Mouse (Mus musculus) midbrain, embryonic 13.5 days (tissue): ENCODE data around the gene Vmn1r4. TPM values are rescaled to one million over a fixed set of nuclear protein-coding genes. Genes with fewer than 3 reads are reported as not detected.

Experiments
- ATAC-seq: fragments of 200-750 bp; cut with Nextera tagmentation; 2 replicates; pipeline ENCODE4 v1.8.0; 2017; ENCODE audit warnings: mild to moderate bottlenecking, moderate TSS enrichment, moderate library complexity
- H3K27ac ChIP-seq: fragments of 300-500 bp; sonication (generic); 2 replicates; pipeline ENCODE4 v1.5.1; 2015; ENCODE audit warnings: inconsistent platforms, mild to moderate bottlenecking, moderate library complexity
- H3K27me3 ChIP-seq: fragments of 300-500 bp; sonication (generic); 2 replicates; pipeline ENCODE4 v1.6.1; 2015; ENCODE audit warnings: mild to moderate bottlenecking, inconsistent platforms
- H3K36me3 ChIP-seq: fragments of 300-500 bp; sonication (generic); 2 replicates; pipeline ENCODE4 v1.6.1; 2015; ENCODE audit warnings: mild to moderate bottlenecking, inconsistent platforms
- H3K4me1 ChIP-seq: fragments of 300-500 bp; sonication (generic); replicated peaks from 2 replicates; pipeline ENCODE4 v1.6.1; 2015; ENCODE audit warnings: inconsistent platforms
- H3K4me2 ChIP-seq: fragments of 300-500 bp; sonication (generic); replicated peaks from 2 replicates; pipeline ENCODE4 v1.6.1; 2015; ENCODE audit warnings: moderate library complexity, mild to moderate bottlenecking, inconsistent platforms
- H3K4me3 ChIP-seq: fragments of 300-500 bp; sonication (generic); replicated peaks from 2 replicates; pipeline ENCODE4 v1.5.1; 2015; ENCODE audit warnings: mild to moderate bottlenecking, inconsistent platforms
- H3K9ac ChIP-seq: fragments of 300-500 bp; sonication (generic); replicated peaks from 2 replicates; pipeline ENCODE4 v1.6.1; 2015; ENCODE audit warnings: mild to moderate bottlenecking, inconsistent platforms
- H3K9me3 ChIP-seq: fragments of 300-500 bp; sonication (generic); 2 replicates; pipeline ENCODE4 v1.6.1; 2016; ENCODE audit warnings: mild to moderate bottlenecking, inconsistent platforms
- WGBS: fragments of 180-500 bp; shearing (Covaris S2); methylation state at CpG from one replicate; pipeline ENCODE4 v1.1.7; 2015; 5-methylcytosine and 5-hydroxymethylcytosine counted together
- polyA plus RNA-seq: library from polyadenylated mRNA; unstranded; fragments of >200 nt; fragmentation: Nextera tagmentation; extraction: Ambion mirVana; gene quantifications from 2 replicates; pipeline ENCODE4 v1.2.1, GENCODE M21; 2015

The Vmn1r4 gene
- polyA plus RNA-seq, 1 experiment from 2014 or later: 0.62 TPM

DNA sequence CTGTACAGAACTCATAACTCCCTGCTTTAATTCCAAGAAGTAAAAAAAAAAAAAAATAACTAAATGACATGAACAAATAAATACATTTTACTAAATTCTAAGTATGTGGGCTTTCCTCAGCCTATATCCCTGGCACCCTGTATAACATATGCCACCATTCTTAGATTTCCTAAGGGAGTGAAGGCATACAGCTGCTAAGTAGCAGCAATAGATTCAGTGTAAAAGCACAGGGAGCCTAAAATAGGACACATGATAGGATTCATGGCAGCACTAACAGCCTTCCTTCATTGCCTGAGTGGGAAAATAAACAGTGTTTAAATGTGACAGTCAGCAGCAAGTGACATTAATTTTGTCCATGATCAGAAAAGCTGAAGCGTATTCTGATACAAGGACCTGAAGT, 19.5 kb upstream of the Vmn1r4 start:
- Histone ChIP-seq H3K4me2 (no peak overlapping the region), H3K4me3 (no peak overlapping the region), H3K27me3 (no peaks in the 10 kb centered on the region), H3K36me3 (no peaks in the 10 kb centered on the region), H3K4me1 (peaks cover 30% of the 10 kb centered on the region), H3K9ac (no peak overlapping the region), H3K27ac (no peak overlapping the region), H3K9me3 (no peaks in the 10 kb centered on the region)
- ATAC-seq: no peak
- 89% methylated on average over 1 of the region's 1 CpGs for WGBS

DNA sequence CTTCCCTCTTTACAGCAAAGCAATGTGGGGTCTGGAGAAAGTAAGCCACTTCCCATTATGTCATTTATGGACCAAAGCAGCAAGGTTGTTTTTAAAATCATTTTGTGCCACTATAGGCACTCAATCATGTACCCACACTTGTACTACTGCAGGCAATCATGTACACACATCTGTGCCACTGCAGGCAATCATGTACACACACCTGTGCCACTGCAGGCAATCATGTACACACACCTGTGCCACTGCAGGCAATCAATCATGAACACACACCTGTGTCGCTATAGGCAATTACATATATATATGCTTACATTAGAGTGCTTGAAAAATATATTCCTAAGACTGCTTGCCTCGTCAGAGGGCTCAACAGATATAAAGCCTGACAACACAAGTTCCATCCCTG, 18.8 kb upstream of the Vmn1r4 start:
- no peak for ATAC-seq
- no peaks in the 10 kb centered on the region for H3K27me3 ChIP-seq
- no peak overlapping the region for H3K9ac ChIP-seq
- no peak overlapping the region for H3K4me2 ChIP-seq
- H3K27ac ChIP-seq: no peak overlapping the region
- H3K4me3 ChIP-seq: no peak overlapping the region
- 86% methylated on average over 2 of the region's 2 CpGs for WGBS
- peaks cover 30% of the 10 kb centered on the region for H3K4me1 ChIP-seq
- H3K36me3 ChIP-seq: no peaks in the 10 kb centered on the region
- no peaks in the 10 kb centered on the region for H3K9me3 ChIP-seq

DNA sequence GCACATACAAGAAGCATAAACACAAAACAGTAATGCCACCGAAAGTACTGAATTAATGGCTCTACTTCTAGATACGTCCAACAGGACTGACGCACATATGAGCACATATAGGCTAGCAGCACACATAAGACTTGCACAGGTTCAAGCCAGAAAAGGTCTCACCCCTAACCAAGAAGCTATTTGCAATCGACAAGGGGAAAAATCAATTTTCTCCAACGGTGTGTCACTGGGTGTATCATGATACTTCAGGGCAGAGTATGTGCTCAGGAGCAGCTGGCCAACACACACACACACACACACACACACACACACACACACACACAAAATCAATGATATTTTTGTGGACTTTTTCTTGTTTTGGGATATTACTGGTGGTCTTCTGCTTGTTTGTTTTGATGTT, 18.3 kb upstream of the Vmn1r4 start:
- Histone ChIP-seq H3K9ac (no peak overlapping the region), H3K4me2 (no peak overlapping the region), H3K9me3 (no peaks in the 10 kb centered on the region), H3K4me1 (peaks cover 30% of the 10 kb centered on the region), H3K27ac (no peak overlapping the region), H3K27me3 (no peaks in the 10 kb centered on the region), H3K36me3 (no peaks in the 10 kb centered on the region), H3K4me3 (no peak overlapping the region)
- 90% methylated on average over 5 of the region's 5 CpGs for WGBS
- ATAC-seq: no peak

DNA sequence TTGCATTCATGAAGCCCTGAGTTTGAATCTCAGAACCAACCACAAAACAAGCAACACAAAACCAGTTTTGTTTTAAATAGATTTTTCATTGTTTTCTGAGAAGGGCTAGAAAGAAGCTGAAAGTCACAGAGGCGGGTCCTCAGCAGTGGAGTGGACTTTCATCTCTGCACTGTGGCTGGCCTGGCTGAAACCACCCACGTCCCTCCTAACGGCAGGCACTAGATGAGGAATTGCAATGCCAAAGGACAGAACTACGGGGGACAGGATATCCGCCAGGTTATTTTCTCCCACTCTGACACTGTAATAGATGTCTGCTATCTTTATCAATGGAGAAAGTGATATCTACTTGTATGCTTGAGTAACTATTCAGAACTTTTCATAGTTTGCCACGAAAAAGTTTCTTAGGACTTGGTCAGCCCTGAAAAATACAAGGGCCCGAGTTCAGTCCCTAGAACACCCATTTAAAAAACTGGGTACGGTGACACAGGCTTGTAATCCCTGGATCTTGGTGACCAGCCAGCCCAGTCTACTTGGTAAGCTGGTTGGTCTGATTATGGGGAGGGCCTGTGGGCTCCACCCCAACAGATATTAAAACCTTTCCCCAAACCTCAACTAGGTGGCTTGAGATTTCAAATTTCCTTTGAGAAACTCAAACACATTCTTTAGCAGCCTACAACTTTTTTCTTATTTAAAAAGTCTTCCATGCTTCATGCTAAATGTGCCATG, 17.5 kb upstream of the Vmn1r4 start:
- no peak for ATAC-seq
- WGBS: 85% methylated on average over 8 of the region's 8 CpGs
- H3K4me3 ChIP-seq: no peak overlapping the region

DNA sequence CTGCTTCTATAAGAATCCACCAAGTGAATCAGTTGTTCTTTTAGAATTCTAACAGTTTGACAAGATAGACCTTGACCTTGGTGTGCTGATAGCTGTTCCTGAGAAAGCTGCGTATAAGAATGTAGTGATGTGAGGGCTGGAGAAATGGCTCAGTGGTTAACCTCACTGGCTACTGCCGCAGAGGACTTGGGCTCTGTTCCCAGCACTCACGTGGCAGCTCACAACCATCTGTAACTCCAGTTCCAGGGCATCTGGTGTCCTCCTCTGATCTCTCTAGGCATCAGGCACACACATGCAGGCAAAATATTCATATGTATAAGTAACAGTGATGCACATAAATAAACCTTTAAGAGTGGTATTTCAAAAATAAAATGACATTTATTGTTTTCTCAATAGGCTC, 15.8 kb upstream of the Vmn1r4 start:
- 99% methylated on average over 3 of the region's 3 CpGs for WGBS
- Histone ChIP-seq H3K27me3 (no peaks in the 10 kb centered on the region), H3K4me3 (no peak overlapping the region)

More for the DNA sequence above, 17.5 kb upstream of the Vmn1r4 start:
- Histone ChIP-seq H3K36me3 (no peaks in the 10 kb centered on the region), H3K9ac (no peak overlapping the region), H3K27me3 (no peaks in the 10 kb centered on the region), H3K9me3 (no peaks in the 10 kb centered on the region), H3K27ac (no peak overlapping the region), H3K4me1 (peaks cover 30% of the 10 kb centered on the region), H3K4me2 (no peak overlapping the region)

DNA sequence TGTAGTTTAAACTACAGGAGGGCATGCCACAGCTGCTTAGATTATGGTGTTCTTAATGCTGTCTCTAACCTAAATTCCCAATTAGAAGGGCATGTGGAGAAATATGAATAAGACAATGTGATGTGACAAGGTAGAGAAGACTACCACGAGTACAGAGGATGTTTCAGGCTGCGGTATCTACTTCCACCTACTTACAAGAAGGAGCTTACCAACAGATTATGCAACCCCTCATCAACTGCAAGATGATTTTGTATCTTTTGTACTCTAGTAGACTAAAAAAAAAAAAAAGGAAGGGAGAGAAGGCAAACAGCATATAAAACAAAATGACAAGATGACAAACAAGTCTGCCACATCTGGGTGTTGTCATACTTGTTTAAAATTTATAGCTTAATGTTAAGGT, 15.4 kb upstream of the Vmn1r4 start:
- H3K27ac ChIP-seq: no peak overlapping the region
- H3K27me3 ChIP-seq: no peaks in the 10 kb centered on the region
- H3K9ac ChIP-seq: no peak overlapping the region
- H3K4me2 ChIP-seq: no peak overlapping the region
- H3K9me3 ChIP-seq: no peaks in the 10 kb centered on the region
- H3K4me1 ChIP-seq: peaks cover 21% of the 10 kb centered on the region
- no peak overlapping the region for H3K4me3 ChIP-seq
- no peak for ATAC-seq
- WGBS: 96% methylated on average over 2 of the region's 2 CpGs
- no peaks in the 10 kb centered on the region for H3K36me3 ChIP-seq

More for the DNA sequence above, 15.8 kb upstream of the Vmn1r4 start:
- Histone ChIP-seq H3K9ac (no peak overlapping the region), H3K36me3 (no peaks in the 10 kb centered on the region), H3K9me3 (no peaks in the 10 kb centered on the region), H3K4me1 (peaks cover 23% of the 10 kb centered on the region), H3K27ac (no peak overlapping the region), H3K4me2 (no peak overlapping the region)
- ATAC-seq: no peak

DNA sequence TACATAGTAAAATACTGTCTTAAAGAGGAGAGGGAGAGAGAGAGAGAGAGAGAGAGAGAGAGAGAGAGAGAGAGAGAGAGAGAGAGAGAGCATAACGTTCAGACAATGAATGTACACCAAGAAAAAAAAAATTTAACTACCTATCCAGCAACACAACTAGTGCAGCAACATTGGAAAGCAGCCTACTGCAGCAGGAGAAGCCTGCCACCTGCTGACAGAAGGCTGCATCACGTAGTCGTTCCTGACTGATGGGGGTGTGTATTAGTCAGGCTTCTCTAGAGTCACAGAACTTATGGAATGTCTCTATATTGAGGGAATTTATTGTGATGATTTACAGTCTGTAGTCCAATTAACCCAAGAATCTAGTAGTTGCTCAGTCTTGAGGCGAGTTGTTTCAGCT, 14.9 kb upstream of the Vmn1r4 start:
- H3K4me2 ChIP-seq: no peak overlapping the region
- H3K27me3 ChIP-seq: no peaks in the 10 kb centered on the region
- H3K9me3 ChIP-seq: no peaks in the 10 kb centered on the region
- no peak overlapping the region for H3K4me3 ChIP-seq
- no peaks in the 10 kb centered on the region for H3K36me3 ChIP-seq
- H3K4me1 ChIP-seq: peaks cover 19% of the 10 kb centered on the region
- ATAC-seq: no peak
- H3K27ac ChIP-seq: no peak overlapping the region
- 13% methylated on average over 4 of the region's 4 CpGs for whole genome bisulfite sequencing
- no peak overlapping the region for H3K9ac ChIP-seq

DNA sequence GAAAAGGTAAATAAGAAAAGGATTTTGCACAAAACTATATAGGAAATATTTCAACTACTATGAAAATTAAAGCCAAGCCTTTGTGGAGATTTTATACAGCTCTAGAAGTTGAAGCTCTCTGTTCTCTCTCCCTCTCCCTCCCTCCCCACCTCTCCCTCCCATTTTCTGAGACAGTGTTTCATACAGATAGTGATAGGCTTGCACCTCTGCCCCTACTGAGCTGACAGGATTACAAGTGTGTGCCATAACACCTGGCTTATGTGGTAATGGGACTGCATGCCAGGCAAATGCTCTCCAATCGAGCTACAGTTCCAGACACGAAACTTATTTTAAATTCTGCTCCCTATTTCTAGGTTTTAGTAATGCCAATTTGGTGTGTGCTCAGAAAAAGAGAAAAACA, 12.9 kb upstream of the Vmn1r4 start:
- H3K27ac ChIP-seq: no peak overlapping the region
- 88% methylated on average over 2 of the region's 2 CpGs for WGBS
- peaks cover 5% of the 10 kb centered on the region; the same call in 1 of the 2 replicates for H3K36me3 ChIP-seq
- 0 out of 2 replicates have a peak, but pooled peaks cover 6% of the 10 kb centered on the region for H3K9me3 ChIP-seq
- no peak for ATAC-seq
- H3K4me1 ChIP-seq: peaks cover 10% of the 10 kb centered on the region; the same call in 1 of the 2 replicates
- H3K27me3 ChIP-seq: no peaks in the 10 kb centered on the region
- H3K9ac ChIP-seq: no peak overlapping the region
- no peak overlapping the region for H3K4me2 ChIP-seq
- H3K4me3 ChIP-seq: no peak overlapping the region

DNA sequence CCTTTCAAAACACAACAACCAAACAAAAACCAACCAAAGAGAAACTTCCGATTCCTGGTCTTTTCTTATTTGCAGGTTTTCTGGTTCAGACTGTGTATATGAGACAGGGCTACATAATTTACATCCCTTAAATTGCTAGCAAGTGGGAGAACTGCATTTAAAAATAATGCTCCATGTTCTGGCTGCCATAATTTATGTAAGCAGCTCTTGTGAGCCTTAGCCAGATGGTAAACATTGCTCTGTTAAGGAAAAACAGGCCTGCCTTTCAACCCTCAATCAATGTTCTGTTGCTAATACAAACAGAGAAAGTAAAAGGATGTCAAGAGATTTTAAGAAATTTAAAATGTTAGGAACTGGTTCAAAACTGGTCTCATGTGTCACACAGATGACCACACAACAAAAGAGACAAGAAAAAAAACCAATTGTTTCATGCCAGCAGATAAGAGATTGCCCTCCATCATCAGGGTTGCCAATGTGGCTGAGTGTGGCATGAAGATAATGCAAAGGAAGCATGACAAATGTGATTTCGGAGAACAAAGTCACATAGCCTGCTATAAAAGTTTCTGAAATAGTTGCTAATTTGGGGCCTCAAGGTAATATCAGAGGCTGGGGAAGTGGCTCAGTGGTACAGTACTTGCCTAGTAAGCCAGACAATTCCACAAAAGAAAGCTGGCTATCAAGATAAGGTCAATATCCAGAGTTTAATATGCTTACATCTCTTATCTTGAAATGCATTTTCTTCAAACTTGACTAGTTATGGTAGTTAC, 10.5 kb upstream of the Vmn1r4 start:
- ATAC-seq: no peak
- no peak overlapping the region for H3K4me3 ChIP-seq
- no peak overlapping the region for H3K4me2 ChIP-seq
- H3K9me3 ChIP-seq: 0 out of 2 replicates have a peak, but pooled peaks cover 6% of the 10 kb centered on the region
- H3K27ac ChIP-seq: no peak overlapping the region
- 0 out of 2 replicates have a peak, but pooled peaks cover 3% of the 10 kb centered on the region for H3K4me1 ChIP-seq
- H3K27me3 ChIP-seq: no peaks in the 10 kb centered on the region
- 77% methylated on average over 2 of the region's 2 CpGs for WGBS
- H3K9ac ChIP-seq: no peak overlapping the region
- peaks cover 5% of the 10 kb centered on the region; the same call in 1 of the 2 replicates for H3K36me3 ChIP-seq

DNA sequence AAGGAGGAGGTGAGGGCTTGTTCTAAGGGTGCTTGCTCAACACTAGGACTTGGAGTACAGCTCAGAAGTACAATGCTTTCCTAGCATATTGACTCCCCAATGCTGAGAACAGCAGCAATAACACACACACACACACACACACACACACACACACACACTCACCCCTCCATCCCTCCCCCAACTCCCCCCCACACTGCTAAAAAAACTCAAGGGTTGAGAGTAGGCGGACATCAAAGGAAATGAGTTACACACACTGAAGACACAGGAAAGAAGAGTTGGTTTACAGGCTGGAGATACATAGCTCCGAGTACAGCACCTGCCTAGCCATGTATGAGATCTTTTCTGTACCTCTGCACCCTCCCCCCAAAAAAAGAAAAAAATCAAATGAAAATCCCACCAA, 7.5 kb upstream of the Vmn1r4 start:
- 93% methylated on average over 2 of the region's 2 CpGs for WGBS

DNA sequence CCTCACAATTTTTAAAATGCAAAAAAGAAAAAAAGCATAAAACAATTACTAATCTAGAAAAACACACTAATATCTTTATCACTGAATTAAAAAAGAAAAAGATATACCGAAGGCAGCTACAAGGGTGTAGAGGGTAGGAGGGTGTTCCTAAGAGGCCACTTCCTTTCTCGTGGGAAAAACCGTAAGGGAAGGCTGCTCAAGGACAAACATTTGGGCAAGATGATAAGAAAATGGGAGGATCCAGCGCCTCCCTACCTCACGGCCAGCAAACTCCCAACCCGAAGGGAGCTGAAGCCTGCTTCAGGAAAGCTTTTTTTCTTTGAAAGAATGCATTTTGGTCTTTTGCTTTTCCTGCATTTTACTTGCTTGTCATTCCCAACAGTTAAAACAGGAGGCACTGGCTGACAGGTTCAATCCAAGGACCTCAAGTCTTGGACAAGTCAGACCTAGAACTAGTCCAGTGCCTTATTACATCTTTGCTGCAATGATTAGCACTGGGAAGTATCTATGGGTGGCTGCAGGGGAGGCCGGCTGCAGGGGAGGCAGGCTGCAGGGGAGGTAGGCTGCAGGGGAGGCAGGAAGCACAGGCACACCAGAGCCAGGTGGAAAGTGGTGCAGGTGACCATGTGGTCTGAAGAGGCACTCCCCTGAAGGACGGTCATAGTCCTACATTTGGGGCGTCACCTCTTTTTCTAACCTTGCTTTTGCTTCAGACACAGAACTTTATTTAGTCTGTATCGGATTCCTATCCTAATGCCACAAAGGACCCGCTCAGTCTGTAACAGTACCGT, 6.0 kb upstream of the Vmn1r4 start:
- Histone ChIP-seq H3K27me3 (no peaks in the 10 kb centered on the region), H3K9me3 (0 out of 2 replicates have a peak, but pooled peaks cover 6% of the 10 kb centered on the region), H3K4me1 (peaks cover 13% of the 10 kb centered on the region), H3K4me2 (no peak overlapping the region), H3K9ac (no peak overlapping the region), H3K27ac (no peak overlapping the region), H3K36me3 (peaks cover 5% of the 10 kb centered on the region; the same call in 1 of the 2 replicates), H3K4me3 (no peak overlapping the region)
- ATAC-seq: no peak
- WGBS: 79% methylated on average over 12 of the region's 12 CpGs

More for the DNA sequence above, 7.5 kb upstream of the Vmn1r4 start:
- Histone ChIP-seq H3K9ac (no peak overlapping the region), H3K4me3 (no peak overlapping the region), H3K36me3 (peaks cover 5% of the 10 kb centered on the region; the same call in 1 of the 2 replicates), H3K4me2 (no peak overlapping the region), H3K9me3 (0 out of 2 replicates have a peak, but pooled peaks cover 6% of the 10 kb centered on the region), H3K27me3 (no peaks in the 10 kb centered on the region), H3K27ac (no peak overlapping the region), H3K4me1 (0 out of 2 replicates have a peak, but pooled peaks cover 3% of the 10 kb centered on the region)
- no peak for ATAC-seq
